Mouse (Mus musculus) brown adipose tissue, adult 24 weeks (tissue): Measurements from ENCODE around the gene Klhdc1. TPM values are rescaled to one million over a fixed set of nuclear protein-coding genes. Genes with fewer than 3 reads are reported as not detected.

Experiments
- H3K27ac ChIP-seq: fragments of 200-500 bp; replicated peaks from 2 replicates; pipeline ENCODE4 v1.5.1; 2012; ENCODE audit warnings: low read depth, mild to moderate bottlenecking, low read length
- H3K4me1 ChIP-seq: fragments of 200-500 bp; 2 replicates; pipeline ENCODE4 v1.6.1; 2012; ENCODE audit warnings: low read length, mixed read lengths; ENCODE audit not compliant: control insufficient read depth, insufficient read depth, insufficient read length
- H3K4me3 ChIP-seq: fragments of 200-500 bp; 2 replicates; pipeline ENCODE4 v1.5.1; 2012; ENCODE audit warnings: low read depth, mild to moderate bottlenecking, low read length, moderate library complexity; ENCODE audit not compliant: insufficient read depth
- polyA plus RNA-seq: library from polyadenylated mRNA; stranded (reverse); fragments of >200 nt; gene quantifications from 2 replicates; pipeline ENCODE4 v1.2.4, GENCODE M21; 2012; ENCODE audit not compliant: missing spikeins, insufficient read depth, insufficient read length

The Klhdc1 gene
- polyA plus RNA-seq, 1 experiment: 9.3 TPM

DNA sequence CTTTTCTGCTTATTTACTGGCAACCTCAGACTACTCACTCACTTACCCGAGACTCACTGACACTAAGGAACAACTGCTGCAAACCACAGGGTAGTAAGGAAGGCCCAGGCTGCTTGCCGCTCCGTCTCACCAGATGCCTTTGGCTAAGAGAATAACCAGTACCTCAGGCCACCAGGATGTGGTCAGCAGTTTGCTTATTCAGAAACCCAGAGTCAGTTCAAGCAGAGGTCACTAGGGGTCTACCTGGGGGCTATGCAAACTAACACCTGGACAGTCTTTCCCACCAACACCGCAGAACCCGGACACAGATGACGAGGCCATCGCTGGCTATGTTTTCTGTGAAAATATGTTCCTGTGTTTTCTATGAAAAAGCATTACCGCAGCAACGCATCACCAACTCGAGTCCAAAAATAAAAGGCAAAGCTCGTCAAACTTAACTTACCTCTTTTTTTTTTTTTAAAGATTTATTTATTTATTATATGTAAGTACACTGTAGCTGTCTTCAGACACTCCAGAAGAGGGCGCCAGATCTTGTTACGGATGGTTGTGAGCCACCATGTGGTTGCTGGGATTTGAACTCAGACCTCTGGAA, 27.7 kb upstream of the Klhdc1 start:
- Histone ChIP-seq H3K4me1 (no peaks in the 10 kb centered on the region; the same call in 1 of the 2 replicates), H3K4me3 (no peak overlapping the region), H3K27ac (no peak overlapping the region)

DNA sequence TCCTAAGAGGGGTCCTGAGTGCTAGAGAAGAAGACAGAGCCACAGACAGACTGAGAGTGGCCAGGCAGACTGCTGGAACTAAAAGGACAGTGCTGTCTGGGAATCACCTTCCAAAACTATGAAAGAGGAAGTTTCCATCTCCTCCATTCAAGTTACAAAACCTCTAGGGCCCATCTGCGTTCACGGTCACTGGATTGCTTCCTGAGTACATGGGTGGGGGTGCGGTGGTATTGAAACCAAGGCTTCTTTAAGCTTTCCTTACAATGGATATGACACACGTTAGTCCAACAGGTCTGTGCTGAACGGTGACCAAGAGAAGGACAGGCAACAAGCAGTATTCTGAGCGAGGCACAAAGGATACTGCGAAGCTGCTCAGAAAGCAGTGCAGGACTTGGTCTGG, 26.6 kb upstream of the Klhdc1 start:
- Histone ChIP-seq H3K4me1 (no peaks in the 10 kb centered on the region; the same call in 1 of the 2 replicates), H3K4me3 (no peak overlapping the region), H3K27ac (no peak overlapping the region)

DNA sequence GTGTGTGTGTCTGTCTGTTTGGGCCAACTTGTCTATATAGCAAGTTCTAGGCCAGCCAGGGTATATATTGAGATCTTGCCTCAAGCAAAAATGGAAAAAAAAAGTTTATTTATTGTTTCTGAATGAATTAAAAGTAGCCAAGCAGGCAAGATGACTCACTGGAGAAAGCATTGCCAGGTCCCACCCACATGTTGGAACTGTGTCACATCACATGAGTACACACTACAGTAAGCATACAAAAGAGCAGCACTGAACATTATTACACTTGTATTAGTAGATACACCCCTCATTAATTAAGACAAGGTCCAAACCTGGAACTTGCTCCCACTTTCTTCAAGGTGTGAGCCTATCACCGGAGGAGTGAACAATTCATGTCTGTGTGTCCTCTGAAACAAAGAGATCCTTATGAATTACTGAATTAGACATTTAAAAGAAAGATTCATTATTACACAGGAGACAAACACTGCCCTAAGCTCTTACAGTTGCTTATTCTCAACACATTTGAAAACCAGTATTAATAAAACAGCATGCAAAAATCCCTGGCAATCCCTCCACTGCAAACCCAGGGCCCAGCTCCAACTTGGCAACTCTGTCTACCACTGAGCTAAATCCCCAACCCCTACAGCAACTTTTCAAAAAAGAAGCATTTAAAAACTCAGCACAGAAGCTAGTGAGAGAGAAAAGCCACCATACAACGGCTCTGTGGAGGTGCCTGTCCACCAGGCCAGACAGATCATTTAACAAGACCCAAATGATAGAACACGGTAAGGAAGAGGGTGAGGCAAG, 25.8 kb upstream of the Klhdc1 start:
- no peak overlapping the region for H3K27ac ChIP-seq
- H3K4me3 ChIP-seq: no peak overlapping the region
- no peaks in the 10 kb centered on the region; the same call in 1 of the 2 replicates for H3K4me1 ChIP-seq

GRCm38 (mm10) chr12:69216587-69216986, 24.4 kb upstream of the Klhdc1 start:
- Histone ChIP-seq H3K4me3 (no peak overlapping the region), H3K27ac (no peak overlapping the region), H3K4me1 (no peaks in the 10 kb centered on the region; the same call in 1 of the 2 replicates)

DNA sequence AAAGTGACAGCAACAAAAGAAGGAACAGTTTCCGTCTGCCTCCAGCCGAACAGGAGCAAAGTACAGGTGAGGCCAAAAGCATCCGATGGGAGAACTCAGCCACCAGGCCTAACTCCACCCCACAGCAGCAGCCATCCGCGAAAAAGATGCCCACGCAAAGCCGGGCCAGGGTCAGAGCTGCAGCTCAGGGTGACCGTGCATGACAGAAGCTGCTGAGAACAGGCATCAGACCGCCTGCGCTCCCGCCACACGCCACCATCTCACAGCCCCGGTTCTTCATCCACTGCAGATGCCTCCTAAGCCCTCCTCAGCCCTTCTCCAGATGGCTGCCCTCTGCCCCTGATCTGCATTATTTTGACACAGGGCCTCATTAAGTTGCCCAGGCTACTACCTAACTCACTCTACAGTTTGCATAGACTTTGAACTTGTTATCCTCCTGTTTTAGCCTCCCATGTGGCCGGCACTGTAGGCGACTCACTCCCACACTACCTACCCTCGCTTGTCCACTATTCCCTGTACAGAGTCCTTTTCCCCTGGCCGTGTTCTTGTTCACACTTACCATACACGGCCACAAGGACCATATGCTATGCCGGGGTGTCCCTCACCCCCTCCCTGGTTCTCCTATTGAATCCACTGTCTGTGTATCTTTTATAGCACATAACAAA, 20.2 kb upstream of the Klhdc1 start:
- H3K27ac ChIP-seq: no peak overlapping the region
- no peaks in the 10 kb centered on the region for H3K4me1 ChIP-seq
- H3K4me3 ChIP-seq: no peak overlapping the region

GRCm38 (mm10) chr12:69227776-69228466, 13.1 kb upstream of the Klhdc1 start, which contains the start of gene Pole2:
Gene Pole2, minus strand, starts transcription at chr12:69228195.
- peak within 1 kb of the TSS; percentile 50 for H3K27ac ChIP-seq
- peak within 1 kb of the TSS; percentile 75 for H3K4me3 ChIP-seq
- H3K4me1 ChIP-seq: no peaks in the 10 kb centered on the region

DNA sequence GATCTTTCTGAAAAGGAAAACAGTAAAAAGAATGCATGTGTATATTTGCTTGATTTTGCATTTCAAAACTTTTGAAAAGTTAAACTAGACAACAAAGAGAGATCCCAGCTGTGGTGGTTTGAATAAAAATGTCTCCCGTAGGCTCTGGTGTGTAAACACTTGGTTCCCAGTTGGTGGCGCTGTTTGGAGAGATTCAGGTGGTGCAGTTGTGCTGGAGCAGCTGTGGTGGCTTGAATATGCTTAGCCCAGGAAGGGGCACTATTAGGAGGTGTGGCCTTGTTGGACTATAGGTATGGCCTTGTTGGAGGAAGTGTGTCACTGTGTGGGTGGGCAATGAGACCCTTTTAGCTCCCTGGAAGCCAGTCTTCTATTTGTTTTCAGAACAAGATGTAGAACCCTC, 11.7 kb upstream of the Klhdc1 start:
- Histone ChIP-seq H3K27ac (no peak overlapping the region), H3K4me1 (no peaks in the 10 kb centered on the region), H3K4me3 (no peak overlapping the region)

DNA sequence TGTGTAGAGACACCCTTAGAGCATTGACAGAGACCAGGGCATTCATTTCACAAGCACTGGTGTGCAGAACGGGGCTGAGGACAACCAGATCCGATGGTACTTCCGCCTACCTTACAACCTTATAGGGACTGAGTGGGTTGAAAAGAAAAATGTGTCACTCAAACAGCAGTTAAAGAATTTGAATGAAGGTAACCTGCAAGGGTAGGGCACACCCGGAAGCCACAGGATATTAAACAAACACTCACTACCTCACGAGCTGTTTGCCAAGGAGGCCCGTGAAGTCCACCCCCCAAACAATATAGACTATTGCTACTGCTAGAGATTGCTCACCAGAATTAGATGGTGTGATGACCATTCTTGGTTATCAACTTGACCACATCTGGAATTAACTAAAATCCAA, 5.2 kb upstream of the Klhdc1 start:
- Histone ChIP-seq H3K4me1 (no peaks in the 10 kb centered on the region), H3K4me3 (no peak overlapping the region), H3K27ac (no peak overlapping the region)

- no peak overlapping the region for H3K27ac ChIP-seq
- H3K4me1 ChIP-seq: no peaks in the 10 kb centered on the region
- no peak overlapping the region for H3K4me3 ChIP-seq
Measured at GRCm38 (mm10) chr12:69238284-69238683, 2.7 kb upstream of the Klhdc1 start.

- H3K27ac ChIP-seq: no peak overlapping the region; the same call in 1 of the 2 replicates
- H3K4me1 ChIP-seq: no peaks in the 10 kb centered on the region
- peak overlapping the region; percentile 91 for H3K4me3 ChIP-seq
Measured at GRCm38 (mm10) chr12:69241405-69241770, 412 bp downstream of the Klhdc1 start.

DNA sequence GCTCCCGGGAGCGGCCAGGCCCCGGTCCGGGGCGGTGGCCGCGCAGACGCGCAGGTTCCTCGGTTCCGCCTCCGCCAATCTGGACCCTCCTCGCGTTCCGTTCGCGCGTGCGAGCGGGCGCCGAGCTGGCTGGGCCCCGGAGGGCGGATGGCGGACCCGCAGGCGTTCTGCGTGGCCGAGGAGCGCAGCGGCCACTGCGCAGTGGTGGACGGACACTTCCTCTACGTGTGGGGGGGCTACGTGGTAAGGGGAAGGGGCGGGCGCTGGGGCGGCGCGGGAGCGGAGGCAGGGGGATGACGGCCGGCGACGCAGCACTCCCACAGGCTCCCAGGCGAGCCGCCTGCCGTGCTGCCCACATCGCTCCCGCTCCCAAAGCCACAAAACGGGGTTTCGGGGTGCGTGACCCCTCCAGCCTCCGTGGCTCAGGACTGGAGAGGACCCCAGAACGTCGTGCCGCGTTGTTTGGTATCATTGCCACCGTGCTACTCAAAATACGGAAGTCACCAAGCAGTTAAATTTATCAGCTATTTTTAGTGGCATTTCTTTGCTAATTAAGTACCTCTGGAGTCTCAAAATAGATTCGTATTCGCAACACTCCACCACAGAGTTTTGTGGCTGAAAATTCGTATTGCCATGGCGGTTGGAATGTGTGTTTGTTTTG, 925 bp downstream of the Klhdc1 start:
- peak overlapping the region; percentile 91 for H3K4me3 ChIP-seq
- H3K27ac ChIP-seq: peak overlapping the region; percentile 57; the same call in 1 of the 2 replicates
- H3K4me1 ChIP-seq: no peaks in the 10 kb centered on the region

- no peaks in the 10 kb centered on the region for H3K4me1 ChIP-seq
- H3K4me3 ChIP-seq: no peak overlapping the region
- no peak overlapping the region for H3K27ac ChIP-seq
Measured at GRCm38 (mm10) chr12:69249766-69250165, 8.8 kb downstream of the Klhdc1 start.

- no peaks in the 10 kb centered on the region for H3K4me1 ChIP-seq
- no peak overlapping the region for H3K27ac ChIP-seq
Measured at GRCm38 (mm10) chr12:69250756-69251155, 9.8 kb downstream of the Klhdc1 start.

DNA sequence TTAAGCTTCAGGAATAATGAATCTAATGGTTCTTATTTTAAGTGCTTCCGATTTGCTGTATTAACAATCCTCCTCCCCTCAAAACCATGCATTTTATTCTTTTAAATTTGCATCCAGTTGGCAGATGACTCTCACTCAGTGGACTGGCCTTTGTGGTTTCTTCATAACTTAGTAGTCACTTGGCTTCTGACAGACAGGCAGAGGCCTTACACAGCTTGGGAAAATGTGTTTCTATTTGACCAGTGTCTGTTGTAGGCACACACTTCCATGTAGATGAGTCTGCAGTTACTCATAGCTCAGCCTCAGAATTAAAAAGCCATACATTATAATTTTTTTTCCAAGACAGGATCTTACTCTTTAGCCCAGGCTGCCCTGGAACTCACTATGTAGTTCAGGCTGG, 12.8 kb downstream of the Klhdc1 start:
- Histone ChIP-seq H3K4me3 (no peak overlapping the region), H3K27ac (no peak overlapping the region), H3K4me1 (no peaks in the 10 kb centered on the region)

More at GRCm38 (mm10) chr12:69250756-69251155, 9.8 kb downstream of the Klhdc1 start:
- H3K4me3 ChIP-seq: no peak overlapping the region

- Histone ChIP-seq H3K27ac (no peak overlapping the region), H3K4me3 (no peak overlapping the region), H3K4me1 (no peaks in the 10 kb centered on the region)
Measured at GRCm38 (mm10) chr12:69257836-69258235, 16.9 kb downstream of the Klhdc1 start.
